Mouse (Mus musculus): ENCODE data around the gene Hist2h3c2. TPM values are rescaled to one million over a fixed set of nuclear protein-coding genes. Genes with fewer than 3 reads are reported as not detected.

The Hist2h3c2 gene
- total and polyA plus RNA-seq, 2 experiments from 2014 or later = 2.3 to 551 TPM

- H3K4me2 ChIP-seq (ENCODE audit: low read depth, low read length) = peak overlapping the region; percentile 53
- 0 out of 2 replicates have a peak overlapping the region, but pooled peaks have one; percentile 16 for H3K27ac ChIP-seq (ENCODE audit: low read depth)
- TF ChIP-seq CTCF (IDR thresholded peaks at IDR 0.05; ENCODE audit: low read depth) (no peak), EP300 (IDR thresholded peaks at IDR 0.05; ENCODE audit: low read depth) (no peak)
- ATAC-seq (ENCODE audit: insufficient read depth, low read depth) (no peak), DNase-seq (ENCODE audit: low spot score) (no peak)
- H3K9ac ChIP-seq (replicated peaks; ENCODE audit: low read depth, low read length) = peak overlapping the region; percentile 36; the same call in 1 of the 2 replicates
- peak overlapping the region; percentile 40 for H3K4me3 ChIP-seq (ENCODE audit: low read depth, low read length)
- H3K9me3 ChIP-seq (replicated peaks; ENCODE audit: control insufficient read depth, low read length) = no peaks in the 10 kb centered on the region
- H3K27me3 ChIP-seq (ENCODE audit: control insufficient read depth, insufficient read depth, low read length) = no peaks in the 10 kb centered on the region
- no peaks in the 10 kb centered on the region for H3K36me3 ChIP-seq (replicated peaks; ENCODE audit: control insufficient read depth, insufficient read depth, low read length)
- 81% methylated on average over 4 of the region's 4 CpGs for WGBS
- H3K4me1 ChIP-seq (ENCODE audit: control insufficient read depth, insufficient read depth) = peaks cover 16% of the 10 kb centered on the region
Observed at GRCm38 (mm10) chr3:96236834-96237334, 2.0 kb downstream of the Hist2h3c2 start.

DNA sequence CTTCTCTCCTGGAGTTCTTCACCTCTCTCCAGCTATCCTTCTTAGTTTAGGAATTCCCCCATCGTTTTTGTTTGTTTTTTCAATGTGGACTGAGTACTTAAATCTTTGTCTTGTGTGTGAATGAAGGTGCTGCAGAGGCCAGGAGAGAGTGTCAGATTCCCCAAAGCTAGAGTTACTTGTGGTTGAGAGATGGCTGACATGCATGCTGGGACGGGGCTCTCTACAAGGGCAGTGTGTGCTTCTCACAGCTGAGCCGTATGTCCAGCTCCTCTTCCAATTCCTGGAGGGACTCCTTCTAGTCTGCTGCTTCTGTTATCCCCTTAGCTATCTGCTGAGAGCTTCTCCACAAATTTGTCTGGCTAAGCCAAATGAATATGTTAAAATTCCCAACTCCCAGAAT is 3.1 kb downstream of the Hist2h3c2 start:
- Histone ChIP-seq H3K4me1 (ENCODE audit: control insufficient read depth, insufficient read depth) (peaks cover 12% of the 10 kb centered on the region), H3K27ac (ENCODE audit: low read depth) (no peak overlapping the region), H3K4me3 (ENCODE audit: low read depth, low read length) (no peak overlapping the region), H3K9me3 (replicated peaks; ENCODE audit: control insufficient read depth, low read length) (no peaks in the 10 kb centered on the region), H3K36me3 (replicated peaks; ENCODE audit: control insufficient read depth, insufficient read depth, low read length) (no peaks in the 10 kb centered on the region), H3K4me2 (ENCODE audit: low read depth, low read length) (no peak overlapping the region), H3K27me3 (ENCODE audit: control insufficient read depth, insufficient read depth, low read length) (no peaks in the 10 kb centered on the region), H3K9ac (replicated peaks; ENCODE audit: low read depth, low read length) (no peak overlapping the region)
- ATAC-seq (ENCODE audit: insufficient read depth, low read depth) = no peak
- no peak for DNase-seq (ENCODE audit: low spot score)
- WGBS = 57% methylated on average over 3 of the region's 3 CpGs
- TF ChIP-seq CTCF (IDR thresholded peaks at IDR 0.05; ENCODE audit: low read depth) (no peak), EP300 (IDR thresholded peaks at IDR 0.05; ENCODE audit: low read depth) (no peak)

DNA sequence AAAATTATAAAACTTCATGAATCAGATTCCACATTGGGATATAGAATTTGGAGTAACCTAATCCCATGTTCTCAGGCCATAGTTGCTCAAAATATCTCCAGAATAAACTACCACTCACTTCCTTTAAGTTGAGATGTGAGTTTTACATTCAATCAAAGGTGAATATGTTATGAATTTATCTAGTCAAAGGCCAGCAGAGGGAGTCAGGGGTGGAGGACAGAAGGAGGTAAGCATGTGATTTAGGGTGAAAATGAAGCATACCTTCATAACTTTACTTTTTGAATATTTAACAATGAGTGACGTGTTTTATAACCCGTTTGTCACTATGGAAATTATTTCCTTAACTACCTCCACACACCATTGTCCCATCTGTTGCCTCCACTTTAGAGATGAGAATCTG is 4.0 kb downstream of the Hist2h3c2 start:
- Histone ChIP-seq H3K9me3 (replicated peaks; ENCODE audit: control insufficient read depth, low read length) (no peaks in the 10 kb centered on the region), H3K4me2 (ENCODE audit: low read depth, low read length) (no peak overlapping the region), H3K9ac (replicated peaks; ENCODE audit: low read depth, low read length) (no peak overlapping the region), H3K27me3 (ENCODE audit: control insufficient read depth, insufficient read depth, low read length) (no peaks in the 10 kb centered on the region), H3K4me1 (ENCODE audit: control insufficient read depth, insufficient read depth) (peaks cover 10% of the 10 kb centered on the region; the same call in 1 of the 2 replicates), H3K4me3 (ENCODE audit: low read depth, low read length) (no peak overlapping the region), H3K27ac (ENCODE audit: low read depth) (no peak overlapping the region), H3K36me3 (replicated peaks; ENCODE audit: control insufficient read depth, insufficient read depth, low read length) (no peaks in the 10 kb centered on the region)
- ATAC-seq (ENCODE audit: insufficient read depth, low read depth) = no peak
- TF ChIP-seq EP300 (IDR thresholded peaks at IDR 0.05; ENCODE audit: low read depth) = no peak
- TF ChIP-seq CTCF (IDR thresholded peaks at IDR 0.05; ENCODE audit: low read depth) = no peak
- DNase-seq (ENCODE audit: low spot score) = no peak
- WGBS = 85% methylated on average over 2 of the region's 2 CpGs

GRCm38 (mm10) chr3:96231758-96232120 is 7.2 kb downstream of the Hist2h3c2 start:
- no peak for ATAC-seq (ENCODE audit: insufficient read depth, low read depth)

DNA sequence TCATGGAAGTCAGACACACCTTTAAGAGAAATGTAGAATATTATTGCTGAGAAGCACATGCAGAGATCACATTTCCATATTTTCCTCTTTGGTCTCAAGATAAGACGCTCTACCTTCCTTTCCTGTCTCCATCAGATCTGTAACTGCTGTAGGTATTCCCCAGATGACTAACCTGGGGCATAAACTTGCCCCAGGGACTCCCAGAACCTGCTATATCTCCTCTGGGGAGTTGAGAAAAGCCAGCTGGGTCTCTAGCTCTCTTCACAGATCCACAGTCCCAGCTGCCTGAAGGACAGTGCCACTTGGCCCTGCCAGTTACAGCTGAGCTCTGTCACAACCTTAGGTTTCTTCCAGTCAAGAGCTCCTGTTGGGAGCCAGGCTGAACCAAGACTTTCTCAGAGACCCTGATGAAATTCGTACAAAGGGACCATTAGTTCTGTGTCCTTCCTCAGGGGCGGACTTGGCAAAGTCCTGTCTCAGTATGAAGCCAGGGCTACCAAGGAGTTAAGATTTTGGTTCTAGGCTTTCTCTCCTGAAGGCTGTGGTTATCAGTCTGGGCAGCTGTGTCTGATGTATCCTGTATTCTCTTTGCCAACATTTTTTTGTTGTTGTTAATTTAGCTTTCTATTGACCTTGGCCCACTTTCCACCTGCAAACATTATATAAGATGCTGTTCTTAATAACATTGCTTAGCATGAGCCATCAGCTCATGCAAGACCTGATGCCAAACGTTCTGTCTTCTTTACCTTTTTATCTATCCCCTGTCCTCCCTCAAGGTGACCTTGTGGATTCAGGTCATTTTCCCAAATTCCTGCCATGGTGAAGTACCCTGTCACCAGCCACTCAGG is 7.8 kb downstream of the Hist2h3c2 start:
- H3K27me3 ChIP-seq (ENCODE audit: control insufficient read depth, insufficient read depth, low read length) = no peaks in the 10 kb centered on the region
- no peak overlapping the region for H3K9ac ChIP-seq (replicated peaks; ENCODE audit: low read depth, low read length)
- no peak for DNase-seq (ENCODE audit: low spot score)
- H3K4me1 ChIP-seq (ENCODE audit: control insufficient read depth, insufficient read depth) = no peaks in the 10 kb centered on the region
- no peaks in the 10 kb centered on the region for H3K9me3 ChIP-seq (replicated peaks; ENCODE audit: control insufficient read depth, low read length)
- no peak for TF ChIP-seq CTCF (IDR thresholded peaks at IDR 0.05; ENCODE audit: low read depth)
- TF ChIP-seq EP300 (IDR thresholded peaks at IDR 0.05; ENCODE audit: low read depth) = no peak
- no peak overlapping the region for H3K4me2 ChIP-seq (ENCODE audit: low read depth, low read length)
- 0 out of 2 replicates have a peak, but pooled peaks have one; percentile 22 for ATAC-seq (ENCODE audit: insufficient read depth, low read depth)
- no peaks in the 10 kb centered on the region for H3K36me3 ChIP-seq (replicated peaks; ENCODE audit: control insufficient read depth, insufficient read depth, low read length)
- 57% methylated on average over 4 of the region's 4 CpGs for WGBS
- H3K27ac ChIP-seq (ENCODE audit: low read depth) = no peak overlapping the region
- H3K4me3 ChIP-seq (ENCODE audit: low read depth, low read length) = no peak overlapping the region

More at GRCm38 (mm10) chr3:96231758-96232120, 7.2 kb downstream of the Hist2h3c2 start:
- TF ChIP-seq EP300 (IDR thresholded peaks at IDR 0.05; ENCODE audit: low read depth) (no peak), CTCF (IDR thresholded peaks at IDR 0.05; ENCODE audit: low read depth) (no peak)
- H3K27ac ChIP-seq (ENCODE audit: low read depth) = no peak overlapping the region
- no peaks in the 10 kb centered on the region for H3K27me3 ChIP-seq (ENCODE audit: control insufficient read depth, insufficient read depth, low read length)
- 30% methylated on average over 2 of the region's 2 CpGs for WGBS
- H3K9me3 ChIP-seq (replicated peaks; ENCODE audit: control insufficient read depth, low read length) = no peaks in the 10 kb centered on the region
- H3K36me3 ChIP-seq (replicated peaks; ENCODE audit: control insufficient read depth, insufficient read depth, low read length) = no peaks in the 10 kb centered on the region
- no peak overlapping the region for H3K4me2 ChIP-seq (ENCODE audit: low read depth, low read length)
- no peak overlapping the region for H3K9ac ChIP-seq (replicated peaks; ENCODE audit: low read depth, low read length)
- H3K4me3 ChIP-seq (ENCODE audit: low read depth, low read length) = no peak overlapping the region
- DNase-seq (ENCODE audit: low spot score) = no peak
- H3K4me1 ChIP-seq (ENCODE audit: control insufficient read depth, insufficient read depth) = no peaks in the 10 kb centered on the region
